Comparison of ENCODE assay signal across 8 mouse cellular contexts in the genomic region with DNA sequence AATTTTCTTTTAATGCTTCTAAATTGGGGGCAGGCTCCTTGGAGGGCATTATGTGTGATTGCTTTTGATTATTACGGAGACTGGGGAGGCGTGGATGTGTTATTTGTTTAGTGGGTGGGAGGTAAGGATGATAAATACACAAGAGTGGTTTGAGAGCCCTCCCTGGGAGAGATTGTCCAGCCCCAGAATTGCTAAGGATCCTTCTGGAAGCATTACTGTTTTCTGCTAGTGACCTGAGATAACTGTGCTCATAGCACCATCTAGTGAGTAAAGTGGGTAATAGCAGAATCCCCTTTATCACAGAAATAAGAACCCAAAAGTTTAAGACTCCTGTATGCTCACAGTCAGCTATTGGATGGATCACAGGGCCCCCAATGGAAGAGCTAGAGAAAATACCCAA. TPM values are rescaled to one million over a fixed set of nuclear protein-coding genes. Genes with fewer than 3 reads are reported as not detected.
DNase-seq lines count a peak whose midpoint lies in the region; ATAC-seq and TF ChIP-seq lines count a peak whose summit lies in the region.

No protein-coding gene starts in this region.

- no peak overlapping the region for H3K4me3 ChIP-seq in limb, embryonic 14.5 days (replicated peaks; ENCODE audit: low read length)
- H3K4me3 ChIP-seq in limb, embryonic 10.5 days = no peak overlapping the region
- H3K4me3 ChIP-seq in heart, postnatal 0 days (ENCODE audit: low read depth, low read length) = no peak overlapping the region

- no peak overlapping the region for H3K4me2 ChIP-seq in limb, embryonic 14.5 days (replicated peaks; ENCODE audit: low read depth, low read length, severe bottlenecking)
- no peak overlapping the region for H3K4me2 ChIP-seq in heart, postnatal 0 days (ENCODE audit: low read depth, low read length)

- no peaks in the 10 kb centered on the region for H3K9me3 ChIP-seq in limb, embryonic 14.5 days (ENCODE audit: control insufficient read depth, low read length)
- no peaks in the 10 kb centered on the region for H3K9me3 ChIP-seq in limb, embryonic 10.5 days (replicated peaks)
- H3K9me3 ChIP-seq in heart, postnatal 0 days (replicated peaks; ENCODE audit: control insufficient read depth, low read length) = no peaks in the 10 kb centered on the region

- H3K36me3 ChIP-seq in limb, embryonic 14.5 days (ENCODE audit: control insufficient read depth, insufficient read depth, low read length) = no peaks in the 10 kb centered on the region
- no peaks in the 10 kb centered on the region for H3K36me3 ChIP-seq in limb, embryonic 10.5 days
- H3K36me3 ChIP-seq in heart, postnatal 0 days (replicated peaks; ENCODE audit: control insufficient read depth, insufficient read depth, low read length) = no peaks in the 10 kb centered on the region; the same call in 1 of the 2 replicates

- peak; percentile 32 for DNase-seq in adrenal gland, postnatal 14 days
- DNase-seq in adrenal gland, adult 18-20 months (ENCODE audit: low spot score in 2 of 2) = no peak
- DNase-seq in limb, embryonic 14.5 days (ENCODE audit: low spot score) = peak; percentile 76
- DNase-seq in limb, embryonic 10.5 days (ENCODE audit: low spot score) = no peak
- peak; percentile 28 for DNase-seq in c-Kit-negative CD71-positive TER-119-positive erythroid progenitor cells, embryonic 14.5 days (ENCODE audit: low read depth, low spot score)
- peak; percentile 52 for DNase-seq in heart, postnatal 0 days (ENCODE audit: low spot score)
- DNase-seq in lung, postnatal 36 days = peak; percentile 71
- no peak for DNase-seq in testis, postnatal 14 days (ENCODE audit: low spot score)

- peak; percentile 70 for TF ChIP-seq CTCF in heart, postnatal 0 days (IDR thresholded peaks at IDR 0.05; ENCODE audit: low read depth)

- TF ChIP-seq EP300 in heart, postnatal 0 days (IDR thresholded peaks at IDR 0.05; ENCODE audit: low read depth) = no peak

- H3K9ac ChIP-seq in limb, embryonic 14.5 days (ENCODE audit: low read depth, low read length, severe bottlenecking) = no peak overlapping the region
- H3K9ac ChIP-seq in heart, postnatal 0 days (replicated peaks; ENCODE audit: low read depth, low read length) = no peak overlapping the region

- no peaks in the 10 kb centered on the region for H3K27me3 ChIP-seq in limb, embryonic 14.5 days (ENCODE audit: control insufficient read depth, insufficient read depth, low read length)
- H3K27me3 ChIP-seq in limb, embryonic 10.5 days (ENCODE audit: low read depth, poor library complexity, severe bottlenecking) = no peaks in the 10 kb centered on the region
- no peaks in the 10 kb centered on the region for H3K27me3 ChIP-seq in heart, postnatal 0 days (ENCODE audit: control insufficient read depth, insufficient read depth, low read length)

- H3K27ac ChIP-seq in limb, embryonic 14.5 days (replicated peaks; ENCODE audit: low read depth, low read length) = no peak overlapping the region
- H3K27ac ChIP-seq in limb, embryonic 10.5 days = no peak overlapping the region
- no peak overlapping the region for H3K27ac ChIP-seq in heart, postnatal 0 days (ENCODE audit: low read depth)

- WGBS in limb, embryonic 14.5 days = 49% methylated on average over 2 of the region's 2 CpGs
- WGBS in limb, embryonic 10.5 days = 65% methylated on average over 2 of the region's 2 CpGs
- 41% methylated on average over 2 of the region's 2 CpGs for WGBS in heart, postnatal 0 days

- TF ChIP-seq POLR2A in limb, embryonic 14.5 days (IDR thresholded peaks at IDR 0.05; ENCODE audit: borderline replicate concordance, extremely low read depth, insufficient read depth, insufficient read length) = no peak

- no peaks in the 10 kb centered on the region for H3K4me1 ChIP-seq in limb, embryonic 14.5 days (ENCODE audit: control insufficient read depth, insufficient read depth, low read length)
- H3K4me1 ChIP-seq in limb, embryonic 10.5 days = no peaks in the 10 kb centered on the region
- no peaks in the 10 kb centered on the region for H3K4me1 ChIP-seq in heart, postnatal 0 days (ENCODE audit: control insufficient read depth, insufficient read depth)

- peak; percentile 53; the same call in 1 of the 2 replicates for ATAC-seq in limb, embryonic 14.5 days (ENCODE audit: low FRiP score, low read depth)
- no peak for ATAC-seq in heart, postnatal 0 days (ENCODE audit: insufficient read depth, low read depth)

RNA-seq across cellular contexts. Expression of a gene that starts 32.4 kb away (rescaled TPM):
- 14.9 and 15.2 TPM in 2 replicates for total RNA-seq in adrenal gland, postnatal 14 days (2021)
- total RNA-seq in adrenal gland, adult 18-20 months (2021) = 10 to 100 TPM; 14.1 to 15.7 TPM
- polyA plus RNA-seq in limb, embryonic 14.5 days (2012; rRNA removed) = 10.2 and 10.4 TPM in 2 replicates
- polyA plus RNA-seq in limb, embryonic 14.5 days (2014; fragmentation: Nextera tagmentation; extraction: Ambion mirVana) = 15.1 and 16.7 TPM in 2 replicates
- 16.7 and 17.6 TPM in 2 replicates for polyA plus RNA-seq in limb, embryonic 10.5 days (2016; fragmentation: Nextera tagmentation; extraction: Ambion mirVana)
- total RNA-seq in heart, postnatal 0 days (2014; rRNA removed; ENCODE audit: low replicate concordance) = 20.3 TPM in 2 replicates
- 19.0 and 21.9 TPM in 2 replicates for polyA plus RNA-seq in heart, postnatal 0 days (2015; fragmentation: Nextera tagmentation; extraction: Ambion mirVana)

RNA-seq across cellular contexts. Expression of a gene that starts 55.4 kb away (rescaled TPM):
- total RNA-seq in adrenal gland, postnatal 14 days (2021) = not detected in 2 replicates
- total RNA-seq in adrenal gland, adult 18-20 months (2021) = not detected
- polyA plus RNA-seq in limb, embryonic 14.5 days (2012; rRNA removed) = not detected in 2 replicates
- polyA plus RNA-seq in limb, embryonic 14.5 days (2014; fragmentation: Nextera tagmentation; extraction: Ambion mirVana) = not detected in 2 replicates
- not detected in 2 replicates for polyA plus RNA-seq in limb, embryonic 10.5 days (2016; fragmentation: Nextera tagmentation; extraction: Ambion mirVana)
- total RNA-seq in heart, postnatal 0 days (2014; rRNA removed; ENCODE audit: low replicate concordance) = not detected in 2 replicates
- polyA plus RNA-seq in heart, postnatal 0 days (2015; fragmentation: Nextera tagmentation; extraction: Ambion mirVana) = not detected in 2 replicates

Comparison
In these comparisons a context has a peak if more than half of its experiments do, and no peak if none do; other contexts are left out.
1. DNase-seq: peak in adrenal gland, postnatal 14 days (single experiment), limb, embryonic 14.5 days (single experiment), c-Kit-negative CD71-positive TER-119-positive erythroid progenitor cells, embryonic 14.5 days (single experiment), heart, postnatal 0 days (single experiment) and lung, postnatal 36 days (single experiment); none in adrenal gland, adult 18-20 months (0 of 2), limb, embryonic 10.5 days (single experiment) and testis, postnatal 14 days (single experiment).